Comparison of ENCODE assay signal across 18 mouse cellular contexts in the genomic region with DNA sequence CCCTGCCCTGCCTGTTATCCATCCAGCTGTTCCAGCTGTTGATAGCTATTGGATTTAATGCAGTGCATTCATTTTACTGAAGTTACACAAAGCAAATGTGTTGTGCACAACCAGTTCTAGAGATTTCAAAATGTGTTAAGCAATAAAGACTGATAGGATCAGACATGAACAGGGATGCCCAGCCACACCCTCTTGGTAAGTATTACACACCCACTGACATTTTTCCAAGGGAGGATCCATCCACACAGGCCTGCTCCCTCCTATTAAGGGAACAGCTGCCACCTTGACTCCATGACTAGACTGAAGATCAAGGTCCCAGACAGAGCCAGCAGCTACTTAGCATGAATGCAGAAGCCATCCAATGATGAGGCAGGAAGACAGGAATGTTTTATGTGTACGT. TPM values are rescaled to one million over a fixed set of nuclear protein-coding genes. Genes with fewer than 3 reads are reported as not detected.
DNase-seq lines count a peak whose midpoint lies in the region.
"Had no signal": no experiment of that assay in that cellular context is flagged by ENCODE, and none has a peak within 500 bp of the region (broad histone marks: within the 10 kb centered on the region; RNA-seq: fewer than 3 reads in every experiment).

No protein-coding gene starts in this region.

- DNase-seq in 3T3-L1 (ENCODE audit: low read depth, low spot score): peak; percentile 25
- peak; percentile 45 for DNase-seq in NIH3T3 (ENCODE audit: low read depth)
- peak; percentile 80 for DNase-seq in fat pad, adult 2 months (ENCODE audit: extremely low read depth, low read depth, low spot score)
- DNase-seq in adrenal gland, postnatal 14 days: no peak
- DNase-seq in right cerebral cortex, postnatal 25 days: no peak
- no peak for DNase-seq in layer of hippocampus, postnatal 25 days (ENCODE audit: extremely low spot score in 1 of 2, low spot score in 1 of 2)
- DNase-seq: adrenal gland, adult 2 months; adrenal gland, postnatal 25 days; cerebellum, adult 18-20 months; cerebellum, adult 9-10 months; cerebellum, postnatal 14 days; forebrain, postnatal 0 days; gastrocnemius, adult 2 months; gastrocnemius, postnatal 14 days; heart, adult 18-20 months; heart, postnatal 10 days; heart, postnatal 36 days; kidney, adult 18-20 months had no signal

RNA-seq across cellular contexts. Expression of a gene that starts 25.5 kb away (rescaled TPM):
- total RNA-seq in adrenal gland, postnatal 14 days (2021): 55.3 and 59.5 TPM in 2 replicates
- total RNA-seq in layer of hippocampus, postnatal 25 days (2021): 10 to 100 TPM; 87.5 to 96.9 TPM

Comparison
In these comparisons a context has a peak if more than half of its experiments do, and no peak if none do; other contexts are left out.
1. DNase-seq: peak in 3T3-L1 (single experiment), NIH3T3 (single experiment) and fat pad, adult 2 months (single experiment); none in adrenal gland, postnatal 14 days (single experiment), right cerebral cortex, postnatal 25 days (single experiment) and layer of hippocampus, postnatal 25 days (0 of 2).